Mouse (Mus musculus) CH12.LX (cell line): Measurements from ENCODE around the gene Hist2h2aa2. TPM values are rescaled to one million over a fixed set of nuclear protein-coding genes. Genes with fewer than 3 reads are reported as not detected.

ENCODE experiments used
- DNase-seq: peaks from one replicate; pipeline ENCODE4 v3.0.0-alpha.2; 2013; ENCODE audit errors: extremely low read depth
- H3K27ac ChIP-seq: 2 replicates; pipeline ENCODE4 v1.5.1; 2012; ENCODE audit warnings: low read depth, mild to moderate bottlenecking, control low read depth, moderate library complexity; ENCODE audit not compliant: insufficient read depth
- H3K27me3 ChIP-seq: replicated peaks from 2 replicates; pipeline ENCODE3; 2012; ENCODE audit warnings: inconsistent platforms
- H3K36me3 ChIP-seq, 2 experiments: replicated peaks in 1 of 2; 2 replicates each; pipeline versions ENCODE3 to v1.6.1; 2012; ENCODE audit warnings: inconsistent platforms in 1 of 2, low read length in 1 of 2, mild to moderate bottlenecking in 1 of 2, mixed read lengths in 1 of 2, moderate library complexity in 1 of 2; ENCODE audit not compliant: control insufficient read depth in 1 of 2, insufficient read depth in 1 of 2
- H3K4me1 ChIP-seq, 2 experiments: 2 replicates each; pipeline ENCODE4 v1.6.1; 2012; ENCODE audit warnings: inconsistent platforms in 1 of 2, moderate library complexity in 1 of 2; ENCODE audit not compliant: insufficient read depth in 2 of 2, control insufficient read depth in 1 of 2
- H3K4me2 ChIP-seq: 2 replicates; pipeline ENCODE4 v1.6.1; 2012; ENCODE audit warnings: low read depth, mild to moderate bottlenecking, control low read depth; ENCODE audit not compliant: poor library complexity, insufficient read depth, severe bottlenecking
- H3K4me3 ChIP-seq, 3 experiments: fragments of 150-350 bp in 1 of 3; sonication (generic) in 1 of 3; replicated peaks in 1 of 3; 2 replicates each; pipeline versions ENCODE3 to v1.5.1; 2011 to 2012; ENCODE audit warnings: low read depth in 2 of 3, low read length in 2 of 3, mild to moderate bottlenecking in 2 of 3, moderate library complexity in 2 of 3, control low read depth in 1 of 3, improper control_type of control experiment in 1 of 3, inconsistent platforms in 1 of 3, mixed read lengths in 1 of 3; ENCODE audit not compliant: poor library complexity in 1 of 3
- H3K79me2 ChIP-seq: replicated peaks from 2 replicates; pipeline ENCODE4 v1.6.1; 2012; ENCODE audit warnings: mild to moderate bottlenecking, moderate library complexity; ENCODE audit not compliant: control insufficient read depth, poor library complexity, insufficient read depth, severe bottlenecking; ENCODE audit errors: extremely low read depth
- H3K9ac ChIP-seq: 2 replicates; pipeline ENCODE4 v1.6.1; 2012; ENCODE audit warnings: low read depth, mild to moderate bottlenecking, control low read depth, moderate library complexity; ENCODE audit not compliant: insufficient read depth
- H3K9me3 ChIP-seq: replicated peaks from 2 replicates; pipeline ENCODE3; 2012; ENCODE audit warnings: low read length, inconsistent platforms, mixed read lengths
- BHLHE40 ChIP-seq: IDR thresholded peaks from 2 replicates; pipeline ENCODE4 v1.6.1; 2011; ENCODE audit warnings: mild to moderate bottlenecking, low read depth, low read length, improper control_type of control experiment
- CHD1 ChIP-seq: IDR thresholded peaks from 2 replicates; pipeline ENCODE4 v1.6.1; 2012; ENCODE audit warnings: low read depth, low read length, improper control_type of control experiment, inconsistent platforms
- CTCF ChIP-seq, 2 experiments: IDR thresholded peaks in 1 of 2; conservative IDR thresholded peaks in 1 of 2; 2 replicates each; pipeline ENCODE4 v1.5.1; 2011 to 2012; ENCODE audit warnings: low read depth in 2 of 2, low read length in 2 of 2, improper control_type of control experiment in 1 of 2, inconsistent platforms in 1 of 2, mild to moderate bottlenecking in 1 of 2, moderate library complexity in 1 of 2
- ELF1 ChIP-seq: IDR thresholded peaks from 2 replicates; pipeline ENCODE4 v1.6.1; 2014; ENCODE audit warnings: low read depth, mild to moderate bottlenecking, inconsistent platforms, low read length, improper control_type of control experiment
- EP300 ChIP-seq: IDR thresholded peaks from 2 replicates; pipeline ENCODE4 v1.6.1; 2011; ENCODE audit warnings: low read length, improper control_type of control experiment
- GABPA ChIP-seq: IDR thresholded peaks from 2 replicates; pipeline ENCODE4 v1.6.1; 2012; ENCODE audit warnings: low read depth, low read length, improper control_type of control experiment, inconsistent platforms; ENCODE audit not compliant: insufficient replicate concordance
- HCFC1 ChIP-seq: IDR thresholded peaks from 2 replicates; pipeline ENCODE4 v1.6.1; 2012; ENCODE audit warnings: low read depth, mild to moderate bottlenecking, inconsistent platforms, low read length, improper control_type of control experiment
- JUN ChIP-seq: IDR thresholded peaks from 2 replicates; pipeline ENCODE4 v1.6.1; 2011; ENCODE audit warnings: low read depth, mild to moderate bottlenecking, low read length, improper control_type of control experiment, moderate library complexity; ENCODE audit not compliant: insufficient read depth
- JUND ChIP-seq: conservative IDR thresholded peaks from 2 replicates; pipeline ENCODE4 v1.6.1; 2011; ENCODE audit warnings: low read depth, low read length, improper control_type of control experiment
- KAT2A ChIP-seq: IDR thresholded peaks from 2 replicates; pipeline ENCODE4 v1.6.1; 2012; ENCODE audit warnings: low read length, improper control_type of control experiment, inconsistent platforms; ENCODE audit not compliant: insufficient replicate concordance
- MAZ ChIP-seq: IDR thresholded peaks from 2 replicates; pipeline ENCODE4 v1.6.1; 2012; ENCODE audit warnings: low read depth, mild to moderate bottlenecking, inconsistent platforms, low read length, improper control_type of control experiment, moderate library complexity
- MXI1 ChIP-seq: IDR thresholded peaks from 2 replicates; pipeline ENCODE4 v1.6.1; 2011; ENCODE audit warnings: mild to moderate bottlenecking, low read depth, low read length, improper control_type of control experiment
- MYC ChIP-seq: IDR thresholded peaks from 2 replicates; pipeline ENCODE4 v1.6.1; 2011; ENCODE audit warnings: low read depth, mild to moderate bottlenecking, improper control_type of control experiment, low read length
- NELFE ChIP-seq: IDR thresholded peaks from 2 replicates; pipeline ENCODE4 v1.6.1; 2011; ENCODE audit warnings: low read depth, low read length, improper control_type of control experiment
- NRF1 ChIP-seq: IDR thresholded peaks from 2 replicates; pipeline ENCODE4 v1.6.1; 2014; ENCODE audit warnings: low read depth, mild to moderate bottlenecking, inconsistent platforms, low read length, improper control_type of control experiment, moderate library complexity
- PAX5 ChIP-seq: IDR thresholded peaks from 2 replicates; pipeline ENCODE4 v1.6.1; 2012; ENCODE audit warnings: low read length, inconsistent platforms, mixed read lengths
- RAD21 ChIP-seq: IDR thresholded peaks from 2 replicates; pipeline ENCODE4 v1.6.1; 2011; ENCODE audit warnings: low read depth, mild to moderate bottlenecking, low read length, improper control_type of control experiment, moderate library complexity
- RCOR1 ChIP-seq: conservative IDR thresholded peaks from 2 replicates; pipeline ENCODE4 v1.6.1; 2012; ENCODE audit warnings: low read depth, mild to moderate bottlenecking, inconsistent platforms, low read length, improper control_type of control experiment
- TBP ChIP-seq: conservative IDR thresholded peaks from 2 replicates; pipeline ENCODE4 v1.6.1; 2011; ENCODE audit warnings: low read depth, low read length, improper control_type of control experiment
- TCF12 ChIP-seq: IDR thresholded peaks from 2 replicates; pipeline ENCODE4 v1.6.1; 2014; ENCODE audit warnings: low read depth, mild to moderate bottlenecking, inconsistent platforms, low read length, improper control_type of control experiment
- UBTF ChIP-seq: IDR thresholded peaks from 2 replicates; pipeline ENCODE4 v1.6.1; 2012; ENCODE audit warnings: low read depth, mild to moderate bottlenecking, inconsistent platforms, low read length, improper control_type of control experiment, moderate library complexity
- USF1 ChIP-seq: IDR thresholded peaks from 2 replicates; pipeline ENCODE4 v1.6.1; 2014; ENCODE audit warnings: low read depth, mild to moderate bottlenecking, inconsistent platforms, low read length, improper control_type of control experiment
- USF2 ChIP-seq: conservative IDR thresholded peaks from 2 replicates; pipeline ENCODE4 v1.6.1; 2011; ENCODE audit warnings: low read depth, low read length, improper control_type of control experiment
- ZKSCAN1 ChIP-seq: IDR thresholded peaks from 2 replicates; pipeline ENCODE4 v1.6.1; 2012; ENCODE audit warnings: low read depth, inconsistent platforms, low read length, improper control_type of control experiment, borderline replicate concordance
- ZMIZ1 ChIP-seq: IDR thresholded peaks from 2 replicates; pipeline ENCODE4 v1.6.1; 2012; ENCODE audit warnings: low read depth, mild to moderate bottlenecking, inconsistent platforms, low read length, improper control_type of control experiment
- dilution Hi-C: fragments of 300-500 bp; cut with MboI; formaldehyde crosslinking; loops from 2 replicates; pipeline ENCODE4 v1.14.3; 2020; ENCODE audit warnings: low sequenced_read_pairs; ENCODE audit not compliant: extremely low pct_unique_long_range_greater_than_20kb, extremely low pct_ligation_motif_present
- in situ Hi-C: fragments of 300-500 bp; cut with MboI; formaldehyde crosslinking; loops from 3 replicates; pipeline ENCODE4 v1.14.3; 2019; ENCODE audit warnings: low sequenced_read_pairs, low pct_ligation_motif_present, low pct_unique_long_range_greater_than_20kb, mixed read lengths
- polyA plus RNA-seq: library from polyadenylated mRNA; unstranded; fragments of >175 nt; gene quantifications from 2 replicates; pipeline ENCODE4 v1.2.1, GENCODE M21; 2012; ENCODE audit warnings: low read depth; ENCODE audit not compliant: insufficient read length
- total RNA-seq, 2 experiments: library from RNA; depleted of rRNA; stranded (reverse); fragments of 300-350 nt in 1 of 2; fragments of >200 nt in 1 of 2; gene quantifications; 2 replicates each; pipeline ENCODE4 v1.2.3; 2012 to 2014

The Hist2h2aa2 gene
- total and polyA plus RNA-seq, 3 experiments, result 2.7 to 5,136 TPM; not detected in 1

- H3K27me3 ChIP-seq, result no peaks in the 10 kb centered on the region
- no peaks in the 10 kb centered on the region for H3K79me2 ChIP-seq
- H3K36me3 ChIP-seq, result peaks cover 6 to 50% of the 10 kb centered on the region in 2 experiments
- no peak for TF ChIP-seq NRF1
- TF ChIP-seq CTCF (conservative IDR thresholded peaks at IDR 0.05 in 1 of 2, IDR thresholded peaks at IDR 0.05 in 1 of 2; ENCODE audit: low read depth in 2 of 2, low read length in 2 of 2), result peak in 1 of 2 experiments; percentile 22; a peak in 2 of 4 replicates
- peaks cover 8% of the 10 kb centered on the region for H3K9me3 ChIP-seq
- H3K9ac ChIP-seq, result no peak overlapping the region
- dilution Hi-C loops, result no loop called here
- no peak overlapping the region for H3K4me2 ChIP-seq
- in situ Hi-C loops, result no loop called here
- no peak overlapping the region for H3K27ac ChIP-seq
- H3K4me1 ChIP-seq, result peaks cover 7 to 21% of the 10 kb centered on the region in 2 experiments
- no peak for DNase-seq
- no peak overlapping the region for H3K4me3 ChIP-seq
These were observed 44.3 kb downstream of the Hist2h2aa2 start for GRCm38 (mm10) chr3:96195616-96196313.

DNA sequence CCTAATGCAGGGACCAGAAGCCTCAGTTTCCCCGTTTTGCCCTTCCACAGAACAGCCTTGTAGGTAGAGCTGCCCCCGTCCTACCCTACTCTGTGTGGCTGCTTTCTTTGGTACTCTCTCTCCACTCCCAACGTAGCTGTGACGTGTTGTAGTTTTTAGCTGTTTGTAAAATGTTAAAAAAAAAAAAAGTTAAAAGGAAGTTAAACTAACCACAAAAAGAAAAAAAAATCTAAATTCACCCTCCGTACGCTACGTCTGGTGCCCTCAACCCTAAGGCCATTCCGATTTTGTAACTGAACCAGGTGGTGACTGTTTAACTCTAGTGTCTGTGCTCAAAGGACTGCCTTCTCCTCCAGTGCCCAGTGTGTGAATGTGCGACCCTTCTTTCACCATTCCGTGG is 45.1 kb downstream of the Hist2h2aa2 start:
- DNase-seq, result no peak
- dilution Hi-C loops (no loop called here), in situ Hi-C loops (no loop called here)
- TF ChIP-seq HCFC1 (no peak), ZMIZ1 (no peak), RCOR1 (no peak), USF1 (no peak), JUN (no peak), PAX5 (no peak), UBTF (no peak), RAD21 (no peak), TCF12 (no peak), EP300 (no peak)
- peaks cover 12 to 58% of the 10 kb centered on the region in 2 experiments for H3K36me3 ChIP-seq
- H3K27me3 ChIP-seq, result no peaks in the 10 kb centered on the region
- no peaks in the 10 kb centered on the region for H3K79me2 ChIP-seq
- no peak overlapping the region for H3K9ac ChIP-seq
- no peak overlapping the region for H3K4me3 ChIP-seq
- no peak overlapping the region for H3K27ac ChIP-seq
- H3K4me1 ChIP-seq, result peaks cover 7 to 28% of the 10 kb centered on the region in 2 experiments
- peaks cover 8% of the 10 kb centered on the region for H3K9me3 ChIP-seq
- H3K4me2 ChIP-seq, result no peak overlapping the region

DNA sequence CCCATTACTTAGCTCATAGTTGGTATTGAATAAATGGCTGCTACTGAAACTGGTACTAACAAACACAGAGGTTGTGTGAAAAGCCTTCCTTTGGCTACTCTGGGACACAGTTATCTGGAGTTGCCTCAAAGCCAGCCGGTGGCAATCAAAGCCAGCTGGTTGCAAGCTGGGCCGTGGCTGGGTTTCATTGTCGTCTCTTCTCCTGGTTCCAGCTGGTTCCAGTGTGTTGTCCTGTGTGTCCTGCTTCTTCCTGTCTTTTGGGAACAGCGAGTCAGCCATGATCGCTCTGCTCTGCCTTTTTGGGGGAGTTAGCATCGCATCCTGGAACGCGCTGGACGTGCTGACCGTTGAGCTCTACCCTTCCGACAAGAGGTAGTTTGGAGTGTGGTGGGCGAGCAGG is 47.1 kb downstream of the Hist2h2aa2 start:
- Histone ChIP-seq H3K4me3 (no peak overlapping the region), H3K9ac (no peak overlapping the region), H3K79me2 (no peaks in the 10 kb centered on the region), H3K27me3 (no peaks in the 10 kb centered on the region), H3K4me2 (no peak overlapping the region), H3K27ac (no peak overlapping the region), H3K36me3 (peaks cover 21 to 77% of the 10 kb centered on the region in 2 experiments), H3K9me3 (peaks cover 8% of the 10 kb centered on the region), H3K4me1 (peaks cover 2 to 16% of the 10 kb centered on the region in 2 experiments; a peak in 3 of 4 replicates)
- TF ChIP-seq ZKSCAN1 (no peak), MXI1 (no peak), NELFE (no peak), GABPA (no peak), TBP (no peak), CHD1 (no peak), HCFC1 (no peak), MAZ (no peak), USF2 (no peak), KAT2A (no peak), JUND (no peak), BHLHE40 (no peak), RCOR1 (no peak), MYC (no peak), ELF1 (no peak), PAX5 (no peak)
- in situ Hi-C loops, result no loop called here
- no peak for DNase-seq
- dilution Hi-C loops, result no loop called here
